Mouse (Mus musculus): ENCODE measurements around the gene Coro1b. TPM values are rescaled to one million over a fixed set of nuclear protein-coding genes. Genes with fewer than 3 reads are reported as not detected.

Coro1b gene
- total RNA-seq, 1 experiment = 73.8 TPM

DNA sequence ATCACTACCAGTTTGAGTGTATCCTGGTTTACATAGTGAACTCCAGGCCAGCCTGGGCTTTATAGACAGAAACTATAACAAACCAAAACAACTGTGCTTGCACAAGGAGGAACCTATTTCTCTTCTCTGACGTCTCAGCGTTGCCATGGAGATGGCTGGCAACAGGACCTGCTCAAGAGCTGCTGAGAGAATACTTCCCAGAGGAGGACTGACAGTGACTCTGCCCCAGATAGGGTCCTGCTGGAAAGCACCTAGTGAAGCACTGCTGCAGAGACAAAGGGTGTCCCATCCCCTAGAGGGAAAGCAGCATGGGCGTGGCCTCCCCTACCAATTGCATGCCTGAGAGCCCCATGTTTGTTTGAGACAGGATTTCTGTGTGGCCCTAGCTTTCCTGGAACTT lies 33.5 kb downstream of the Coro1b start:
- Histone ChIP-seq H3K4me3 (ENCODE audit: insufficient read depth in 1 of 2, low read depth in 1 of 2, low read length in 2 of 2, poor library complexity in 1 of 2, severe bottlenecking in 1 of 2) (no peak overlapping the region), H3K36me3 (ENCODE audit: control insufficient read depth, insufficient read depth, low read length, poor library complexity, severe bottlenecking) (no peaks in the 10 kb centered on the region), H3K9ac (ENCODE audit: insufficient read depth, low read depth, low read length, poor library complexity, severe bottlenecking) (peak overlapping the region; percentile 13; the same call in 1 of the 2 replicates), H3K9me3 (ENCODE audit: control insufficient read depth, insufficient read depth, low read depth, low read length) (no peaks in the 10 kb centered on the region), H3K27ac (ENCODE audit: insufficient read depth, low read depth, low read length, poor library complexity, severe bottlenecking) (no peak overlapping the region), H3K4me1 (ENCODE audit: control insufficient read depth in 2 of 2, insufficient read depth in 2 of 2, low read length in 2 of 2, poor library complexity in 1 of 2) (peaks cover 4 to 15% of the 10 kb centered on the region in 2 experiments; a peak in 3 of 4 replicates)
- TF ChIP-seq CHD2 (IDR thresholded peaks at IDR 0.05; ENCODE audit: low read depth, low read length) = no peak
- no peak for TF ChIP-seq HCFC1 (IDR thresholded peaks at IDR 0.05; ENCODE audit: borderline replicate concordance, insufficient read depth, low read length)
- TF ChIP-seq MAFK (IDR thresholded peaks at IDR 0.05; ENCODE audit: insufficient read depth, low read depth, low read length) = no peak
- in situ Hi-C loops (cut with MboI; ENCODE audit: low sequenced_read_pairs in 2 of 2, unreplicated experiment in 2 of 2) = no loop called here
- no peak for DNase-seq (ENCODE audit: low read depth, low spot score)

GRCm38 (mm10) chr19:4183689-4184088 lies 35.3 kb downstream of the Coro1b start:
- no peak overlapping the region for H3K27ac ChIP-seq (ENCODE audit: insufficient read depth, low read depth, low read length, poor library complexity, severe bottlenecking)
- TF ChIP-seq HCFC1 (IDR thresholded peaks at IDR 0.05; ENCODE audit: borderline replicate concordance, insufficient read depth, low read length) = no peak
- no peak for TF ChIP-seq ZNF384 (IDR thresholded peaks at IDR 0.05; ENCODE audit: low read depth, low read length)
- TF ChIP-seq MAFK (IDR thresholded peaks at IDR 0.05; ENCODE audit: insufficient read depth, low read depth, low read length) = no peak
- no peak for TF ChIP-seq ZC3H11A (IDR thresholded peaks at IDR 0.05; ENCODE audit: borderline replicate concordance, low read depth, low read length)
- no peak for TF ChIP-seq CHD2 (IDR thresholded peaks at IDR 0.05; ENCODE audit: low read depth, low read length)
- in situ Hi-C loops (cut with MboI; ENCODE audit: low sequenced_read_pairs in 2 of 2, unreplicated experiment in 2 of 2) = no loop called here
- no peaks in the 10 kb centered on the region for H3K9me3 ChIP-seq (ENCODE audit: control insufficient read depth, insufficient read depth, low read depth, low read length)
- H3K4me1 ChIP-seq (ENCODE audit: control insufficient read depth in 2 of 2, insufficient read depth in 2 of 2, low read length in 2 of 2, poor library complexity in 1 of 2) = peaks cover 4 to 17% of the 10 kb centered on the region in 2 experiments; a peak in 3 of 4 replicates
- H3K9ac ChIP-seq (ENCODE audit: insufficient read depth, low read depth, low read length, poor library complexity, severe bottlenecking) = no peak overlapping the region
- no peak for DNase-seq (ENCODE audit: low read depth, low spot score)
- H3K4me3 ChIP-seq (ENCODE audit: insufficient read depth in 1 of 2, low read depth in 1 of 2, low read length in 2 of 2, poor library complexity in 1 of 2, severe bottlenecking in 1 of 2) = no peak overlapping the region
- H3K36me3 ChIP-seq (ENCODE audit: control insufficient read depth, insufficient read depth, low read length, poor library complexity, severe bottlenecking) = no peaks in the 10 kb centered on the region

- 0 out of 2 replicates have a peak overlapping the region, but pooled peaks have one; percentile 6 for H3K9ac ChIP-seq (ENCODE audit: insufficient read depth, low read depth, low read length, poor library complexity, severe bottlenecking)
- in situ Hi-C loops (cut with MboI; ENCODE audit: low sequenced_read_pairs in 2 of 2, unreplicated experiment in 2 of 2) = no loop called here
- DNase-seq (ENCODE audit: low read depth, low spot score) = no peak
- no peak overlapping the region; a peak in 1 of 4 replicates for H3K4me3 ChIP-seq (ENCODE audit: insufficient read depth in 1 of 2, low read depth in 1 of 2, low read length in 2 of 2, poor library complexity in 1 of 2, severe bottlenecking in 1 of 2)
- no peaks in the 10 kb centered on the region for H3K36me3 ChIP-seq (ENCODE audit: control insufficient read depth, insufficient read depth, low read length, poor library complexity, severe bottlenecking)
- H3K4me1 ChIP-seq (ENCODE audit: control insufficient read depth in 2 of 2, insufficient read depth in 2 of 2, low read length in 2 of 2, poor library complexity in 1 of 2) = peaks cover 4 to 17% of the 10 kb centered on the region in 2 experiments; a peak in 3 of 4 replicates
- peak overlapping the region; percentile 24; the same call in 1 of the 2 replicates for H3K27ac ChIP-seq (ENCODE audit: insufficient read depth, low read depth, low read length, poor library complexity, severe bottlenecking)
- TF ChIP-seq HCFC1 (IDR thresholded peaks at IDR 0.05; ENCODE audit: borderline replicate concordance, insufficient read depth, low read length) = no peak
- TF ChIP-seq ZNF384 (IDR thresholded peaks at IDR 0.05; ENCODE audit: low read depth, low read length) = no peak
- TF ChIP-seq ZC3H11A (IDR thresholded peaks at IDR 0.05; ENCODE audit: borderline replicate concordance, low read depth, low read length) = no peak
- TF ChIP-seq CHD2 (IDR thresholded peaks at IDR 0.05; ENCODE audit: low read depth, low read length) = no peak
- no peak for TF ChIP-seq MAFK (IDR thresholded peaks at IDR 0.05; ENCODE audit: insufficient read depth, low read depth, low read length)
- H3K9me3 ChIP-seq (ENCODE audit: control insufficient read depth, insufficient read depth, low read depth, low read length) = no peaks in the 10 kb centered on the region
These were observed 36.9 kb downstream of the Coro1b start for GRCm38 (mm10) chr19:4184976-4185975.

DNA sequence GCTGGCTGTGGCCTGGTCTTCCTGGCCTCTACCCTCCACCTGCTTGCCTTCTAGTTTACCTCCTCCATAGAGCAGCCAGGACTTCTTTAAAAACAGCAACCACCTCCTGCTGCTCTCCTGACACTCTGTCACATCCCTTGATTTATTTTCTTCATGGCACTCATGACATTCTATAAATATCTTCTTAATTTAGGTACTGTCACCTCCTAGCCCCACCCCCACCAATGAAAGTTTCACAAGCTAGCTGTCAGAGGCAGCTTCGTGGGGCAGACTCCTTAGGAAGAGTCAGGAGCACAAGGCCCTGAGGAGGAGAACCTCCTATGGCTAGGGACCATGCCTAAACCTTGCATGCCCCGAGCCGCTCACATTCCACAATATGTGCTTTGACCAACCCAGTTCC lies 38.9 kb downstream of the Coro1b start:
- H3K4me3 ChIP-seq (ENCODE audit: insufficient read depth in 1 of 2, low read depth in 1 of 2, low read length in 2 of 2, poor library complexity in 1 of 2, severe bottlenecking in 1 of 2) = no peak overlapping the region
- H3K36me3 ChIP-seq (ENCODE audit: control insufficient read depth, insufficient read depth, low read length, poor library complexity, severe bottlenecking) = no peaks in the 10 kb centered on the region
- DNase-seq (ENCODE audit: low read depth, low spot score) = no peak
- peaks cover 4 to 19% of the 10 kb centered on the region in 2 experiments; a peak in 3 of 4 replicates for H3K4me1 ChIP-seq (ENCODE audit: control insufficient read depth in 2 of 2, insufficient read depth in 2 of 2, low read length in 2 of 2, poor library complexity in 1 of 2)
- H3K9me3 ChIP-seq (ENCODE audit: control insufficient read depth, insufficient read depth, low read depth, low read length) = no peaks in the 10 kb centered on the region
- TF ChIP-seq CHD2 (IDR thresholded peaks at IDR 0.05; ENCODE audit: low read depth, low read length) (no peak), MAFK (IDR thresholded peaks at IDR 0.05; ENCODE audit: insufficient read depth, low read depth, low read length) (no peak), ZC3H11A (IDR thresholded peaks at IDR 0.05; ENCODE audit: borderline replicate concordance, low read depth, low read length) (no peak), HCFC1 (IDR thresholded peaks at IDR 0.05; ENCODE audit: borderline replicate concordance, insufficient read depth, low read length) (no peak), ZNF384 (IDR thresholded peaks at IDR 0.05; ENCODE audit: low read depth, low read length) (no peak)
- H3K27ac ChIP-seq (ENCODE audit: insufficient read depth, low read depth, low read length, poor library complexity, severe bottlenecking) = no peak overlapping the region
- in situ Hi-C loops (cut with MboI; ENCODE audit: low sequenced_read_pairs in 2 of 2, unreplicated experiment in 2 of 2) = no loop called here
- H3K9ac ChIP-seq (ENCODE audit: insufficient read depth, low read depth, low read length, poor library complexity, severe bottlenecking) = no peak overlapping the region
